Mouse (Mus musculus) T-helper 2 cell (primary cell): ENCODE measurements around the gene Map3k11.
"Not testable (repeated sequence)": the region's sequence is repeated elsewhere in the genome, so short reads cannot be mapped to it uniquely, and the experiment has no call there.

Source experiments
- in situ Hi-C: fragments of 300-600 bp; cut with MboI, MseI; formaldehyde crosslinking; loops from one replicate; pipeline ENCODE4 v1.15.1; 2025; ENCODE audit warnings: high pct_unique_total_duplicates

Gene Map3k11

GRCm38 (mm10) chr19:5665465-5665864 lies 23.1 kb upstream of the Map3k11 start:
- in situ Hi-C loops, result loop anchor here (5.0 to 10.0 kb wide), 2 partner anchors 37 to 59 kb away; partner anchors contain the start of genes Ehbp1l1, Fam89b and Kcnk7

GRCm38 (mm10) chr19:5666386-5666785 lies 22.2 kb upstream of the Map3k11 start:
- in situ Hi-C loops, result loop anchor here (5.0 to 10.0 kb wide), 2 partner anchors 36 to 58 kb away; partner anchors contain the start of genes Ehbp1l1, Fam89b and Kcnk7

- in situ Hi-C loops, result loop anchor here (5.0 to 10.0 kb wide), 2 partner anchors 34 to 56 kb away; partner anchors contain the start of genes Ehbp1l1, Fam89b and Kcnk7
Measured at GRCm38 (mm10) chr19:5668372-5668771, 20.2 kb upstream of the Map3k11 start.

- in situ Hi-C loops, result no loop called here
Measured at GRCm38 (mm10) chr19:5680432-5680831, 8.1 kb upstream of the Map3k11 start.

- in situ Hi-C loops, result no loop called here
Measured at GRCm38 (mm10) chr19:5684236-5684635, 4.3 kb upstream of the Map3k11 start.

GRCm38 (mm10) chr19:5684985-5685384 lies 3.6 kb upstream of the Map3k11 start:
- in situ Hi-C loops, result no loop called here

- in situ Hi-C loops, result no loop called here
Measured at GRCm38 (mm10) chr19:5685431-5685830, 3.1 kb upstream of the Map3k11 start.

GRCm38 (mm10) chr19:5685861-5686260 lies 2.7 kb upstream of the Map3k11 start:
- in situ Hi-C loops, result no loop called here

- in situ Hi-C loops, result no loop called here
Measured at GRCm38 (mm10) chr19:5686437-5686836, 2.1 kb upstream of the Map3k11 start.

- in situ Hi-C loops, result not testable (repeated sequence)
Measured at GRCm38 (mm10) chr19:5686954-5687353, 1.6 kb upstream of the Map3k11 start.

GRCm38 (mm10) chr19:5687738-5688137 lies 804 bp upstream of the Map3k11 start:
- in situ Hi-C loops, result no loop called here

GRCm38 (mm10) chr19:5689088-5689428 lies 516 bp downstream of the Map3k11 start:
- in situ Hi-C loops, result no loop called here

GRCm38 (mm10) chr19:5689565-5690342 lies 1.2 kb downstream of the Map3k11 start:
- in situ Hi-C loops, result no loop called here

- in situ Hi-C loops, result no loop called here
Measured at GRCm38 (mm10) chr19:5690343-5690735, 1.8 kb downstream of the Map3k11 start.

- in situ Hi-C loops, result no loop called here
Measured at GRCm38 (mm10) chr19:5691601-5692000, 3.1 kb downstream of the Map3k11 start.

- in situ Hi-C loops, result no loop called here
Measured at GRCm38 (mm10) chr19:5692086-5692912, 3.8 kb downstream of the Map3k11 start.

GRCm38 (mm10) chr19:5692913-5693396 lies 4.4 kb downstream of the Map3k11 start:
- in situ Hi-C loops, result no loop called here

- in situ Hi-C loops, result no loop called here
Measured at GRCm38 (mm10) chr19:5693801-5694200, 5.3 kb downstream of the Map3k11 start.

- in situ Hi-C loops, result no loop called here
Measured at GRCm38 (mm10) chr19:5695849-5696462, 7.4 kb downstream of the Map3k11 start.

- in situ Hi-C loops, result loop anchor here (5.0 kb wide), 1 partner anchor 37 kb away; no protein-coding TSS in a partner anchor
Measured at GRCm38 (mm10) chr19:5704163-5704800, 15.7 kb downstream of the Map3k11 start, which contains the start of gene Kcnk7. Kcnk7 (plus strand) TSS chr19:5704367.
